Mouse (Mus musculus): ENCODE measurements around the gene Tmem17. TPM values are rescaled to one million over a fixed set of nuclear protein-coding genes. Genes with fewer than 3 reads are reported as not detected.

Tmem17 gene
- polyA plus RNA-seq, 1 experiment: 5.6 TPM

- TF ChIP-seq POLR2A (IDR thresholded peaks at IDR 0.05; ENCODE audit: low read depth, low read length) (no peak), CTCF (IDR thresholded peaks at IDR 0.05; ENCODE audit: borderline replicate concordance, insufficient read depth, low read length) (no peak)
- H3K4me3 ChIP-seq (ENCODE audit: insufficient read depth, low read length): no peak overlapping the region
- no peaks in the 10 kb centered on the region for H3K4me1 ChIP-seq (ENCODE audit: control insufficient read depth, insufficient read depth, low read length)
- H3K27ac ChIP-seq (ENCODE audit: insufficient read depth, low read length): no peak overlapping the region
These were observed 51.8 kb downstream of the Tmem17 start for GRCm38 (mm10) chr11:22563706-22564105.

GRCm38 (mm10) chr11:22564676-22565075, 52.8 kb downstream of the Tmem17 start:
- TF ChIP-seq POLR2A (IDR thresholded peaks at IDR 0.05; ENCODE audit: low read depth, low read length) (no peak), CTCF (IDR thresholded peaks at IDR 0.05; ENCODE audit: borderline replicate concordance, insufficient read depth, low read length) (no peak)
- H3K4me3 ChIP-seq (ENCODE audit: insufficient read depth, low read length): no peak overlapping the region
- H3K27ac ChIP-seq (ENCODE audit: insufficient read depth, low read length): no peak overlapping the region

More at GRCm38 (mm10) chr11:22564676-22565075, 52.8 kb downstream of the Tmem17 start:
- no peaks in the 10 kb centered on the region for H3K4me1 ChIP-seq (ENCODE audit: control insufficient read depth, insufficient read depth, low read length)

Other genes with a start within 250 kb of the Tmem17 start
- 27.7 and 38.7 TPM in 2 replicates for gene Ehbp1, start 169.8 kb upstream of the Tmem17 start, polyA plus RNA-seq (2011; ENCODE audit: insufficient read length, low read depth, missing spikeins)